Mouse (Mus musculus): ENCODE data around the gene Apip. TPM values are rescaled to one million over a fixed set of nuclear protein-coding genes. Genes with fewer than 3 reads are reported as not detected.

Apip gene
- 12.1 TPM for polyA plus RNA-seq (2017; shearing (Covaris generic))

DNA sequence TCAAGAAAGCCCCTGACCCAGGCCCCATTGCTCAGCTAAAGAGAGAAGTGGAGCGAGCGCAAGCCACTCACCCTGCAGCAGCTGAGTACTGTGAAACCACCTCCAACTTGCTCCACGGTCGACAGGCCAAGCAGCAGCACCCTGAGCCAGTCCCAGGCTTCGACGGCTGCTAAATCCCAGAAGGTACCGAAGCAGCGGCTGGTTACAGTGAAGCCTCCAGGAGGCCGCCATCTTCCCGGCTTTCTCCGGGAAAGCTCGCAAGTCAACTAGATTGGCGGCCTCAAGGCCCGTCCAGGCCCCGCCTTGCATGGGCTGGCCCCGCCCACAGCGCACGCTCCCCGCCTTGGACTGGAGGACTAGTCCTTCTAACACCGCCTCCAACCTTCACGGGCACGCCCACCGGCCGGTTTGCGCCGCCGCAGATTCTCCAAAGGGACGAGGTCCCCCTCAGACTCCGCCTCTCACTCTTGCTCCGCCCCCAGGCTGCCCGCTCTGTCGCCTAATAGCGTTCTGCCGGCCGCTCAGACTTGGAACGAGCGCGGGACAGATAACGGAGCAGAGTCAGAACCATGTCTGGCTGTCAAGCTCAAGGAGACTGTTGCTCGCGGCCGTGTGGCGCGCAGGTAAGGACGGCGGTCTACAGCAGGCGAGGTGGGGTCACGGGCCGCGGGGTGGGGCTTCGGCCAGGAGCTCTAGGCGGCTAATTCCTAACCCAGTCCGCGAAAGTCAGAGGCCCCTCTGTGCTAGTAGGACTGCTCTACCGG is at the start of gene Apip, which contains the start of gene Pdhx:
Gene Apip, plus strand, starts transcription at position 457 of the 764 bp plus-strand sequence.
Gene Pdhx, minus strand, starts transcription at position 295 of the 764 bp plus-strand sequence.

Other genes starting within 250 kb of the Apip start
- gene Cd44, start 172.0 kb upstream of the Apip start, polyA plus RNA-seq (2017; shearing (Covaris generic)): 176 TPM
- gene Pdhx, start 162 bp upstream of the Apip start, polyA plus RNA-seq (2017; shearing (Covaris generic)): 12.9 TPM
- not detected for gene Ehf, start 229.6 kb downstream of the Apip start, polyA plus RNA-seq (2017; shearing (Covaris generic))

Measured in effector memory CD4-positive, alpha-beta T cell, adult 5 months (primary cell).